Mouse (Mus musculus) thymus, adult 2 months (tissue): ENCODE data around the gene Alyref.

Experiments used
- CTCF ChIP-seq: fragments of 200-500 bp; IDR thresholded peaks from 2 replicates; pipeline ENCODE4 v1.5.1; 2012; ENCODE audit warnings: mild to moderate bottlenecking, control low read depth, low read length, moderate library complexity, borderline replicate concordance; ENCODE audit not compliant: control insufficient read depth, poor library complexity, insufficient read depth; ENCODE audit errors: extremely low read depth
- POLR2A ChIP-seq: fragments of 200-500 bp; IDR thresholded peaks from 2 replicates; pipeline ENCODE4 v1.6.1; 2012; ENCODE audit warnings: mild to moderate bottlenecking, low read length, control low read depth, moderate library complexity; ENCODE audit not compliant: control insufficient read depth, poor library complexity, insufficient read depth; ENCODE audit errors: extremely low read depth

GRCm38 (mm10) chr11:120647047-120647830 lies 49.1 kb upstream of the Alyref start:
- TF ChIP-seq POLR2A (no peak), CTCF (no peak)
